Mouse (Mus musculus): ENCODE results near the gene Ehmt1. TPM values are rescaled to one million over a fixed set of nuclear protein-coding genes. Genes with fewer than 3 reads are reported as not detected.

Gene Ehmt1
- total RNA-seq, 2 experiments from 2014 or later, result 74.8 to 75.6 TPM

GRCm38 (mm10) chr2:24807036-24807435 lies 112.4 kb downstream of the Ehmt1 start:
- peak; percentile 20 to 52 for DNase-seq (ENCODE audit: low spot score in 2 of 2)

GRCm38 (mm10) chr2:24806143-24806542 lies 113.3 kb downstream of the Ehmt1 start:
- peak; percentile 12 to 16 for DNase-seq (ENCODE audit: low spot score in 2 of 2)

GRCm38 (mm10) chr2:24805621-24806020 lies 113.8 kb downstream of the Ehmt1 start:
- DNase-seq (ENCODE audit: low spot score in 2 of 2), result no peak

GRCm38 (mm10) chr2:24796833-24797457 lies 122.5 kb downstream of the Ehmt1 start:
- DNase-seq (ENCODE audit: low spot score in 2 of 2), result no peak

GRCm38 (mm10) chr2:24787250-24787649 lies 132.2 kb downstream of the Ehmt1 start:
- DNase-seq (ENCODE audit: low spot score in 2 of 2), result no peak

GRCm38 (mm10) chr2:24781253-24781652 lies 138.2 kb downstream of the Ehmt1 start:
- DNase-seq (ENCODE audit: low spot score in 2 of 2), result no peak

- no peak for DNase-seq (ENCODE audit: low spot score in 2 of 2)
These were observed 142.6 kb downstream of the Ehmt1 start for GRCm38 (mm10) chr2:24776831-24777230.

GRCm38 (mm10) chr2:24775951-24776587 lies 143.3 kb downstream of the Ehmt1 start:
- DNase-seq (ENCODE audit: low spot score in 2 of 2), result no peak

GRCm38 (mm10) chr2:24774832-24775231 lies 144.6 kb downstream of the Ehmt1 start:
- DNase-seq (ENCODE audit: low spot score in 2 of 2), result no peak

GRCm38 (mm10) chr2:24770861-24771260 lies 148.6 kb downstream of the Ehmt1 start:
- peak; percentile 39 to 59 for DNase-seq (ENCODE audit: low spot score in 2 of 2)

- DNase-seq (ENCODE audit: low spot score in 2 of 2), result peak; percentile 85 to 92
These were observed 156.3 kb downstream of the Ehmt1 start, which contains the start of gene Cacna1b for GRCm38 (mm10) chr2:24763115-24763557. TSS of gene Cacna1b (minus strand) at chr2:24763152.

GRCm38 (mm10) chr2:24762446-24762960 lies 156.9 kb downstream of the Ehmt1 start:
- DNase-seq (ENCODE audit: low spot score in 2 of 2), result peak; percentile 45 to 50

- DNase-seq (ENCODE audit: low spot score in 2 of 2), result peak; percentile 50 to 61
These were observed 157.4 kb downstream of the Ehmt1 start for GRCm38 (mm10) chr2:24761923-24762445.

GRCm38 (mm10) chr2:24755276-24755675 lies 164.1 kb downstream of the Ehmt1 start:
- DNase-seq (ENCODE audit: low spot score in 2 of 2), result peak; percentile 53 to 68

- no peak for DNase-seq (ENCODE audit: low spot score in 2 of 2)
These were observed 166.8 kb downstream of the Ehmt1 start for GRCm38 (mm10) chr2:24752599-24752998.

GRCm38 (mm10) chr2:24750051-24750450 lies 169.4 kb downstream of the Ehmt1 start:
- DNase-seq (ENCODE audit: low spot score in 2 of 2), result no peak

GRCm38 (mm10) chr2:24747878-24748277 lies 171.5 kb downstream of the Ehmt1 start:
- no peak for DNase-seq (ENCODE audit: low spot score in 2 of 2)

Small RNA genes within 50 kb of the gene (microRNA-seq; reads per million reads assigned to microRNA genes)
- gene Gm22875, result 0 reads per million in 2 experiments

Other genes starting within 250 kb of the Ehmt1 start
- gene Cacna1b, start 156.5 kb downstream of the Ehmt1 start, total RNA-seq (2021), result 100 to 1,000 TPM in 1 of 2 experiments, 10 to 100 TPM in 1; 94.8 to 105 TPM
- gene Arrdc1, start 15.6 kb upstream of the Ehmt1 start, total RNA-seq (2021), result 10 to 100 TPM; 16.5 to 17.5 TPM
- 10 to 100 TPM; 34.6 to 36.8 TPM for gene Zmynd19, start 30.2 kb upstream of the Ehmt1 start, total RNA-seq (2021)
- 10 to 100 TPM; 29.7 TPM for gene Dph7, start 42.8 kb upstream of the Ehmt1 start, total RNA-seq (2021)
- gene Mrpl41, start 55.5 kb upstream of the Ehmt1 start, total RNA-seq (2021), result 10 to 100 TPM; 96.8 to 99.2 TPM
- 10 to 100 TPM; 23.8 to 24.7 TPM for gene Pnpla7, start 56.4 kb upstream of the Ehmt1 start, total RNA-seq (2021)
- gene Nsmf, start 134.7 kb upstream of the Ehmt1 start, total RNA-seq (2021), result 1,000 to 10,000 TPM in 1 of 2 experiments, 100 to 1,000 TPM in 1; 982 to 1,031 TPM
- gene Entpd8, start 160.7 kb upstream of the Ehmt1 start, total RNA-seq (2021), result not detected
- gene Noxa1, start 175.5 kb upstream of the Ehmt1 start, total RNA-seq (2021), result not detected